Mouse (Mus musculus) urinary bladder, postnatal 36 days (tissue): ENCODE results near the gene Hpgd.
A peak's percentile ranks its signal among the peaks of the same experiment; 100 is the strongest.

Experiments
- DNase-seq, 2 experiments: peaks; one replicate each; pipeline ENCODE4 v3.0.0; 2022; ENCODE audit warnings: low spot score in 2 of 2, mixed read lengths in 1 of 2

The Hpgd gene

DNA sequence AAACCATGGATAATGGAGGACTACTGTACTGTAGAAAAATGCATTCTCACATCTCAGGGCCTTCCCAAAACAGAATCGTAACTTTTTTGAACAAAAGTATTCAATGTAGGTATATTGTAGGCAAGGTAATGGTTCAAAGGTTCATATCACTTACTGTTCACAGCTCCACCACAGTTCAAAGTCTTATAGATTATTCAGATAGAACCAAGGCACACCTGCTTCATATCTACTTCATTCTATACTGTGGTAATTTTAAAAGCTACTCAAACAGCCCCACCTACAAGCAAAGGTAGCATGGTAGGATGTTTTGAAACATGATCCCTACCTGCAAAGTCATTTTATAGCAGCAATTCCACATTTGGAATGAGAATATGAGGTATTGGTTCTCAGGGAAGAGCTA, 28.9 kb downstream of the Hpgd start:
- DNase-seq: no peak

DNA sequence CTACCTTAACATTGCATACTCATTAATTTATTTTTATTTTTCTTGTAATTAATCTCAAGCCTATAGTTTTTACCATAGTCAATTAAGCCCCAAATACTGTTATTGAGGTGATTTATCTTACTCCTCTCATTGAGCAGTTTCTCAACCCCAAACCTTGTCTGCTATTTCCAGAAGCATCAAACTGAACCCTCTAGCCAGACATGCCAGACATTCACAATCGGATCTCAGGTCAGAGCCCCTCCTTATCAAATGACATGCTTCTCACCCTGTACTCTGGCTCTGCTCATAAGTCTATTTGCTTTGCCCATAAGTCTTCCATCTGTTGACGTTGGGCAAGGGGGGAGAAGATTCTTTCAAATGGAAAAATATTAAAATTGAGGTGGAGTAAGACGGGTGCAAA, 33.3 kb downstream of the Hpgd start:
- DNase-seq: no peak

DNA sequence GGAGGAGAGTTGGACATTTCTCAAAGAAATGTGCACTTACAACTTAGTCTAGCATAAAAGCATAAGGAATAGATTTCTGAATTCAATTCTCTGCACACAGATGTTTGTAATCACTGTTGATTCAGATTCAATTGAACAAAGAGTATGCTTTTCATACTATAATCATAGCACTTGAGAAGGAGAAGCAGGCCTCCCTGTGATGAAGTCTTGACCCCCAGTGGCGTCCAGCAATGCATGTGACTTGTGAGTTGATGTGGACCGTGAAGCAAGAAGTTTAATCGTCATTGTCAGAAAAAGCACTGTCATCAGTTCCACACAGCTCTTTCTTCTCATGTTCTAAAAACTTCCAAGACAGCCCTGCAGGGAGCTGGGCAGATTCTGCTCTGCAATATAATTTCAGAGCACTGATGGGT, 33.8 kb downstream of the Hpgd start:
- no peak for DNase-seq

DNA sequence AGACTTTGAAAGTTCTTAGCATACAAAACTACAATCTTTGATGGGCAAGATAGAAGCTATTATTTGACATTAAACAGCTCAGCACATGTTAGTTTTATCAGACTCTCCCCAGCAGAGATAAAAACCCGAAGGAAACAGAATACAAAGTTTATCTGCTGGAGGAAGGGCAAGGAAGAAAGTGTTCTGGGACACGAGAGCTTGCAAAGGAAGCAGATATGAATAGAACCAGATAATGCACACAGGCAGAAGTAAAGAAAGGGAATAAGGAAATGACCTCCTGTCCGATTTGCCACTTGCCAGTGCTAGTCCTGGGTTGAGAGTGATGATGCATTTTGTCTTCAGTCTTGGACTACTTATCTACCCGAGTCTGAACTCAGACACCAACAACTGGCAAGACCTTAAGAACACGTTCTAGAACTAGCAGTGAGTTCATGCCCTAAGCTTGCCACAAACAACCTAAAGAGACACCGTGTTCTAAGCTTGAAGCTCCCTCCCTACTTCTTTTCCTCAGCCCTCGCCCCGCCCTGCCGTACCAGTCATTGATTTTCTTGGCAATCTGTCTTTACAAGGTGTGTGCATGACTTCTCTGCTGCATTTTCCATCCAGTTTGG, 41.1 kb downstream of the Hpgd start:
- peak in 1 of 2 experiments; percentile 17 for DNase-seq

DNA sequence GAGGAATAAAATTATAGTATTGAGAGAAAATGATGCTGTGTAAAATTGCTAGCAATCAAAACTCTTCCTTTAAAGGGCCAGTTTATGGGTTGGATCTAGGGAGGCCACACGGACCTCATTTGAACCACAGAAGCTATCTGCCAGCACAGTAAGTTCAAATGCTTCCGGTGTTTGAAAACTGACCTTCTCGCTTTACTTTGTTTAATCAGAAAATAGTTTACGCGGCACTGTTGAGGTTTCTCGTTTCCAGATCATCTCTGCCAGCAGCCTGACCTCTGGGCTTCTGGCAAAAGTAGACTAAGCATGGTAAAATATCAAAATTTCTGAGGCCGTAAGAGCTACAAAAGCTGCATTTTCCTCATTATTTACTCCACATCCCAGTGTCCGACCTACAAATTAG, 42.4 kb downstream of the Hpgd start:
- DNase-seq: no peak

DNA sequence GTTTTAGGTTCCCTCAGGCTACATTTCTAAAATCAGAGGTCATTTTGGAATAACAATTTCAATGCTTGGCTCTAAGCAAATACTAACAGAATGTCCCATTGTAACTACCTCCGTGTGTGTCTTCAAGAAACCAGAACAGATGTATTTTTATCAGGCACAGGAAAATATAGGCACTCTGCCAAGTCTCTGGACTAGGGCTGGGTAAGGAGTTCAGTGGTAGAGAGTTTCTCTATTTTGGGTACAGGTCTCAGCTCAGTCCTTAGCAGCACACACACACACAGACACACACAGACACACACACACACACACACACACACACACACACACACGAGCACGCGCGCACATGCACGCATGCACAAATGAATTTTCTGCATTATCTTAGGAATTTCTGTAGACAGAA, 49.1 kb downstream of the Hpgd start:
- DNase-seq: no peak

DNA sequence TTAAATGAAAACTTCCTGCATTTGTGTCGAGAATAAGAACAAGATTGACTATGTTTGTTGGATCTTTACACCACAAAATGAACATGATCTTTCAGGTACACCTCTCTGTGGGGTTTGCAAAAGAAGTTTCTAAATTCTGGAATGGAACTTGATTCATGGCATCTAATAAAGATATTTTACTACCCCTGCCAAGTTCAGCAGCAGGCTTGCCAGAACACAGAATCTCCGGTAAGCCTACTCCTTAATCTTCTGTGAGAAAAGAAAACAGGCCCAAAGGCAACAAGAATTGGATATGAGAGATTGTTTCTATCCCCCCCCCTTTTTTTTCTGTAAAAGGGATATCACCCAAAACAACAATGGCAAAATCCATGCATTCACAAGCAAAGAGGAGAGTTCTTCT, 49.6 kb downstream of the Hpgd start:
- DNase-seq: peak in 1 of 2 experiments; percentile 35

DNA sequence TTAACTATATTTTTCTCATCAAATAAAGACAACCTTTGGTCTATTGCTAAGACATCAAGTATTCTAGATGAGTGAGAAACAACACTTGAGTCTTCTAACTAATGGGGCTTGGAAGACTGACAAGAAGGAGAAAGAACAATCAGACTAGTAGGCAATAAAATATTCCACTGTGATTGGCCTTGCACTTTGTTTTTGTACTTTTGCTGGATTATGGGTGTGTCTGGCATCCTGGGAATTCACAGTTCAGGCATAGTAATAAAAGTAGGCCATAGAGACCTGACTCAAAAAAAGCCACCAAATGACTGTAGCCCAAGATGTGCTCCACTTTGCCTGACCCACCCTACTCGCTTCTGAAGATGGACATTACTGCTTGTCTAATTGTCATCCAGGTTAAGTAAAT, 50.0 kb downstream of the Hpgd start:
- DNase-seq: no peak

DNA sequence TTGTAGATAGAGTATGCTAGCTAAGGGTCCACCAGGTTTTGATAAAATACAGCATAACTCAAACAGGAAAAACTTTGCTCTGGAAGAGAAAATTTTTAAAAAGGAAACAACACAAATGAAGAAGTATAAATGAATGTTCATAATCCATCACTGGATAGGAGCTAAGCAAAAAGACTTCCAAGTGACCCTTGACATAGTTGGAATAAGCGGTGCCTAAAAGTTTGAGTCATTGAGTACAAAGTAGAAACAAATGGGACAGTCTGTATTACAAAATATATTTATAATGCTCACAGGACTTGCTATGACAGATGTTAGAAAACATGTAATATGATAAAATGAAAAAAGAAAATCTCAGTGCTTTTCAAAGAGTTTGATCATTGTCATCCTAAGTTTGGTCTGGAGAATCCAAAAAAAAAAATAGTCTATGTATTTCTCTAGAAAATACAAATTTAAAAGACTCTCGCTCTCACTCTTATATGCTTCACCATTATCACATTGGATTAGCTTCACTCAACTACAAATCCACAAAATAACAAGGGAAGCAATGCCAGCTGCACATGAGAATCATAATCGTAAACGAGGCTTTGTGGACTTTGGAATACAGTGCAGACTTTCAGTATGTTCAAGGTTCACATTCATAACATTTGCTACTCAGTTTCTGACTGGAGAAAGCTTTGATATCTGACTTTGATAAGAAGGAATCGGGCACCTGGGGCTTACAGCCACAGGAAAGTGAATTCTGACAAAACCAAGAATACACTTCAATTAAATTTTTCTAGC, 51.4 kb downstream of the Hpgd start:
- no peak for DNase-seq

DNA sequence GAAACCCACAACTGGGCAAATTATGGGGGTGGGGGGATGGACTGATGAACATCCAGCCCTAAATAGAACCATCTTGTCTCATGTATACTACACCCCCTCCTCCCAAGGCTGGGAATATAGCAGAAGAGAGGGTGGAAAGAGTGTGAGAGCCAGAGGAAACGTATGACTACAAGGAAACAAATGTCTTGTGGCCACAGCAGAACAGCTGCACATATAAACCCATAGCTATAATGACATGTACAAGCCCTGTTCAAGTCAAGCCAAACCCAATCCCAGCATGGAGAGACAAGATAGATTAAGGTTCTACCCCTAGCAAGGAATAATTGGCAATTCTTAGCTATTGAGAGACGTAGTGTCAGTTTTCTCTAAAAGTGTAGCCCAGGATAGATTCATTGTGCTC, 68.8 kb downstream of the Hpgd start:
- DNase-seq: no peak
